Mouse (Mus musculus): Measurements from ENCODE around the gene Dkk2.
"Not testable (repeated sequence)": the region's sequence is repeated elsewhere in the genome, so short reads cannot be mapped to it uniquely, and the experiment has no call there.

Dkk2 gene

GRCm38 (mm10) chr3:132085112-132085822 is at the start of gene Dkk2:
Gene Dkk2, plus strand, starts transcription at chr3:132085292.
- in situ Hi-C loops (cut with MboI) = no loop called here

DNA sequence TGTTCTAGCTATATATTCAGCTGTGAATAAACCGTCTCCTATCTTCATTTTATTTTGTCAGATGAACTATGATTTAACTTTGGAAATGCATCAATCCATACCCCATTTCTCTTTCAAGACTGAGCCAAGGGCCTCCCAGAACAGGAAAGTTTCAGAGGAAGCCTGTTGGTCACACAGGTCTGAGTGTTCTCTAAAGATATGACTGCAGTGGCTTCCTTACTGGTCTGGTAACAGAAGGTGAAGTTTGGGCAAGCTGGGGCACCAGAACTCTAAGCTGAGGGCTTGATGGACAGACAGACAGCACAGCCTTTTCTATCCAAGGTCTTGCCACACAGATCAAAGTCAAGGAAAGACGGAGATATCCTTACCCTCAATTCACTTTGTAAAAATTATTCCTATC is 48.4 kb upstream of the Dkk2 start:
- in situ Hi-C loops (cut with MboI) = no loop called here

DNA sequence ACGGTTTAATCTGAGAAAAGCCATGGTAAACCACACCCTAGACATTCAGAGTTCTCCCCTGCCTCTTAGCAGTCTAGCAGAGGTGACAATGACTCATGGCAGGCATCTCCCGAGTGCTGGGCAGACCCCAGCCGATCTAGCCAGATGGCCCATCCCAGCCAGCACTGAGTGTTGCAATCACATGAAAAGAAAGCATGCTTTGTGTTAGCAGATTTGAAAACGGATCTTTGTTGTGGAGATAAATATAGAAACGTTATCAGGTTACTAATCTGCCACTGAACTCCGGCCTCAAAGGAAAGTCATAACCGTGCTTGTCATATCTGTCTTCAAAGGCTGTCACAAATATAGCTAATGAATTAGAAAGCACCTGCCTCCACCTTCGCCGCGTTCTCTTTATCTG is 47.4 kb upstream of the Dkk2 start:
- in situ Hi-C loops (cut with MboI) = no loop called here

GRCm38 (mm10) chr3:132040066-132040465 is 45.0 kb upstream of the Dkk2 start:
- in situ Hi-C loops (cut with MboI) = no loop called here

DNA sequence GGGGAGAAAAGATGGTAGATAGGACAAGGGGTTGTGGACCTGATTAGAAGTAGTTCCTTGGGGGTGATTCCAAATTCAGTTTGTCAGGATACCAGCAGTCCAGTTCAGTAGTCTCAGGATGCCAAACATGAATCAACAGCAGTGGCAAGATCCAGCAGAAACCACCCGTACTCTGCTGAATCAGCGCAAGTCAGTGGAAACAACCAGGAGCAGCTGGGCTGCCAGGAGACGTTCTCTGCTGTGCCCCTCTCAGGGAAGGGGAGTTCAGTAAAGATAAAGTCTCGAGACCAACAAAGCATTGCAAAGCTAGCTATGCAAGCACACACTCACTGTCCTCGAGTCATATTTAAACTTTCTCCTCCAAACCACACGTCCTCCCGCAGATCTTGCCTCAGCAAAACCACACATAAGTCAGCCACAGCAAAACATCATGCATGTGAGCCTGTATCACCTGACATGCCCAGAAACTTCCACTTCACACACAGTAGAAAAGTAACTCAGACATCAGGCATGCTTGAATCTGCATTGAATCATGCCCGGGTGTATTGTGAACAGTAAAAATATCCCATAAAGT is 34.1 kb upstream of the Dkk2 start:
- in situ Hi-C loops (cut with MboI) = no loop called here

GRCm38 (mm10) chr3:132062816-132063215 is 22.3 kb upstream of the Dkk2 start:
- in situ Hi-C loops (cut with MboI) = not testable (repeated sequence)

DNA sequence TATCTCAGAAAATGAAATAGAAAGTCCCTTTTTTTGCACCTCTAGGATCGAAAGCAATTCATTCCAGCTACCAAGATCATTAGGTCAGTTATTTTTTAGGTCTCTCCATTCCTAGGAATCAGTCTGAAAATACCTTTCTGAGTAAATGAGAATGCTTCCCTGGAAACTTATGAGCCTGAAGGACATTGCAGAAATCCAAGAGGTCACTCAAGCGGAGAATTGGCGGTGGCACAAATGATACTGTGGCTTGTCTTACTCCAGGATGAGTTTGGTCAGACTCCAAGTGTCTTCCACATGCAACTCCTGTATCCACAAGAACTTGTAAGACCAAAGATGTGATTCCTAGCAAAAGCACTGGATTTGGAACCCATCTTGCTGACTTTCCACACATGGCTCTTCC is 21.7 kb upstream of the Dkk2 start:
- in situ Hi-C loops (cut with MboI) = no loop called here

DNA sequence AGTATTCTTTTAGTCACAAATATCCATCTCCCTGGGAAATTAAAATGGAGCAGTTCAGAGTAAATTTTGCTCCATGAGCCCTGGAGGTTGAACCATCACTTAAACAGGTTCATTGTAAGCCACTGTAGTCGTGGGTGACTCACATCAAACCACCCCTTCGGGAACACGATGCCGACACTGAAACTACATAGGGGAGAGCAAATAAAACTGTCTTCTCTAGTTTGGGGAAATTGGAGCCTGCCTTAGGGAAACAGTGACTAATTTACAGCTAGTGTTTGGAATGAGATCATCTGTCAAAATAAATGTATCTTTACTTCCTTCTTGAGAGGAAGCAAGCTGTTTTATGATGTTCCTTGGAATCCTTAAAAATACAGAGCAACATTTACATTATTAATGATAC is 21.1 kb upstream of the Dkk2 start:
- in situ Hi-C loops (cut with MboI) = no loop called here

- in situ Hi-C loops (cut with MboI) = no loop called here
These were observed 20.2 kb upstream of the Dkk2 start for GRCm38 (mm10) chr3:132064920-132065319.

DNA sequence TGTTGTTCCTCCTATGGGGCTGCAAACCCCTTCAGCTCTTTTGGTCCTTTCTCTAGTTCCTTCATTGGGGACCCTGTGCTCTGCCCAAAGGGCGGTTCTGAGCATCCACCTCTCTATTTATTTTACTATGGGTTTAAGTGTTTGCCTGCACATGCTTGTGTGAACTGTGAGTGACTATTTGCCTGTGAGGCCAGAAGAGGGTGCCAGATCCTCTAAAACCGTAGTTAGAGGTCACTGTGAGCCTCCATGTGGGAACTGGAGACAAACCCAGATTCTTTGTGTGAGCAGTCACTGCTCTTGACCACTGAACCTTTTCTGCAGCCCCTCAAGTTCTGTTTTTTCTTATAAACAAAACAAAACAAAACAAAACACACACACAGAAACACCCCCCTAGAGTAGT is 14.1 kb upstream of the Dkk2 start:
- in situ Hi-C loops (cut with MboI) = no loop called here

- in situ Hi-C loops (cut with MboI) = no loop called here
These were observed 1.1 kb upstream of the Dkk2 start for GRCm38 (mm10) chr3:132084018-132084417.

DNA sequence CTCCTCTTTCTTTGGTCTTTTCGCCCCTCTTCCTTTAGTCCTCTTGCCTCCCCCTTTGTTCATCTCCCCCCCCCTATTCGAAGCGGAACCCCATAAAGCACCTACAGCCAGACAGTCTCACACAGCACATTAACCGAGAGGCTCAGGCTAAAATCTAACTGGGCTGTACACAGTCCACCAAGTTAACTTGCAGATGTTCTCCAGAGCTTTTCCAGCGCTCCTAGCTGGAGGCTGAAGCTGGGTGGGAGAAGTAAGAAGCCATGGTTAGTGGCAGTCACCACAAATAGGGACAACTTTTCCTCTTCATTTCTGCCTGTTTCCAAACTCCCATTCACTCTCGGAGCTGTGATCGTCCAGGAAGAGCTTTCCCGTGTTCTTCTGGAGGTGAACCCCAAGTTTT is 412 bp upstream of the Dkk2 start:
- in situ Hi-C loops (cut with MboI) = no loop called here

DNA sequence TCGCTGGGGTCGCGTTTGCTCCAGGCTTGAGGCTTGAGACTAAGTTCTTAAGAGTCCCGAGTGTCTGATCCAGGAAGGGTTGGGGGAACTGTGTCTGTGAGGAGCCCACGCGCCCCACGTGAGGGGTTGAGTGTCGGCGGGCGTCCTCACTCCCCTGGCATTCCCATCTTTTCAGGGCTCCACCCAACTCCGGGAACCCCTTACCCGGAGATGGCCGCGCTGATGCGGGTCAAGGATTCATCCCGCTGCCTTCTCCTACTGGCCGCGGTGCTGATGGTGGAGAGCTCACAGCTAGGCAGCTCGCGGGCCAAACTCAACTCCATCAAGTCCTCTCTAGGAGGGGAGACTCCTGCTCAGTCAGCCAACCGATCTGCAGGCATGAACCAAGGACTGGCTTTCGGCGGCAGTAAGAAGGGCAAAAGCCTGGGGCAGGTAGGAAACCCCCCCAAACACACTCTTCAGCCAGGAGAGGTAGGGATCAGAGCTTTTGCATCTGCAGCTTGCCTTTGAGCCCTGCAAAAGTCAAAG is 795 bp downstream of the Dkk2 start:
- in situ Hi-C loops (cut with MboI) = no loop called here

GRCm38 (mm10) chr3:132086461-132086860 is 1.4 kb downstream of the Dkk2 start:
- in situ Hi-C loops (cut with MboI) = no loop called here

DNA sequence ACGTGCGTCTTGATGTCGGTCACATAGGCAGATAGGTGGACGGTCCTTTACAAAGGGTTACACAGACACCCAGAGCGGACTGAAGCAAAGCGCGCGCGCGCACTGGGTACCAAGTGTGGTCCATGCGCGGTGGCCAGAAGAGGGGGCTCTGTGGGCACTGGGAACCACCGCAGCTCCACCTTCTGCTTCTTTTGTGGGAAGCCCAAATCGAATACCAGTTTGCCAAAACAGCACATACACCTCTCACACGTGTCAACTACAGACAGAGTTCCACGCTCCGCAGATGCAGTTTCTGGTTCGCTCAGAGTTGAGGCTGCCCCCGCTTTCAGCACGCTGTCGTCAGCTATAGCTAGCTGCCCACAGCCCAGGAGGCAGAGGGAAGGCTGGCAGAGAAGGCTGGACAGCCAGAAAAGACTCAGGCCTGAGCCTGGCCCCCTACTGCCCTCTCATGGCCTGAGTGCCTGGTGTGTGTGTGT is 2.0 kb downstream of the Dkk2 start:
- in situ Hi-C loops (cut with MboI) = no loop called here

DNA sequence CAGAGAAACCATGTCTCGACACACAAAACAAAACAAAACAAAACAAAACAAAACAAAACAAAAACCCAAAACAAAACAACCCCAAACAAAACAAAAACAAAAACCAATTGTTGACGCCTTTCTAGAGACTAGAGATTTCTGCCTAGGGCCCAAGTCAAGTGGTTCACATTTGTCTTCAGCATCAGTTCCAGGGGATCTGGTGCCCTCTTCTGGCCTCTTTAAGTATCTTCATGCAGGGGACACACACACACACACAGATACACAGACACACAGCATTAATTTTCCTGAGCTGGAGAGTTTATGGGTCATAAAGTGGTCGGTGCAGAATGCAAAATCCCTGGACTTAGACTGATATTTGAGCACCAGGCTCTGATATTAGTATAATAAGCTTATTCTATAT is 7.9 kb downstream of the Dkk2 start:
- in situ Hi-C loops (cut with MboI) = no loop called here

DNA sequence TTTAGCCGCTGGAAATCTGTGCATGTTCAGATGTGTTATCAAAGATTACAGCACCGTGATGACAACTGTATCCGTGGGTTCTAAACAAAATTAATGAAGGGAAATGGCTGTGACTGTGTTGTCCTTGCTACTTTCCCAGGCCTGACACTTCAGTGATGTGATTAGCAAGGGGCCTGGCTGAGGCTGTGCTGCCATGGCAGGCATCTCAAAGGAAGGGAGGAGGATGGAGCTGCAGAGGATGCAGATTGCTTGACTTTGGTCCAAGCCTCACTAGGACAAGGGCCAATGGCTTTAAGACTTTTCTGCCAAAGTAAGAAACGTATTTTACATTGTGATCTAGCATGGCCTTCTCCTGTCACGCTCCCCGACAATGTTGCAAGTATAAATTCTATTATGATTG is 11.2 kb downstream of the Dkk2 start:
- in situ Hi-C loops (cut with MboI) = no loop called here

DNA sequence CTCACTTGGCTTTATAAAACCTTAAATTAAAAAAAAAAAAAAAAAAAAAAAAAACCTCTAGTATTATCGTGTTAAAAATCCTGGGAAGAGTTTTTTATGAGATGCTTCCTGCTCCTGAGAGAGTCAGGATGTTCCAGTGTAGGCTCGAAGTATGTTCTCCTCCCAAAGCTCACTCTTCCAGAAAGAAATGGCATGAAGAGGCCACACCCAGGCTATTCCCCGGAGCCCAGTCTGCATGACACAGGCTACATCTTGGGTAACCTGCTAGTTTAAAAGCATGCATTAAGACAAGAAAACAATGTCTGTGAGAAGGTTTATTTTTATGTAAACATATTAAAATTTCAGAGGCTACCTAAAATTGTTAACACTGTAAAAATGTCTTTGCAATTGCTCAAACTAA is 15.7 kb downstream of the Dkk2 start:
- in situ Hi-C loops (cut with MboI) = no loop called here

DNA sequence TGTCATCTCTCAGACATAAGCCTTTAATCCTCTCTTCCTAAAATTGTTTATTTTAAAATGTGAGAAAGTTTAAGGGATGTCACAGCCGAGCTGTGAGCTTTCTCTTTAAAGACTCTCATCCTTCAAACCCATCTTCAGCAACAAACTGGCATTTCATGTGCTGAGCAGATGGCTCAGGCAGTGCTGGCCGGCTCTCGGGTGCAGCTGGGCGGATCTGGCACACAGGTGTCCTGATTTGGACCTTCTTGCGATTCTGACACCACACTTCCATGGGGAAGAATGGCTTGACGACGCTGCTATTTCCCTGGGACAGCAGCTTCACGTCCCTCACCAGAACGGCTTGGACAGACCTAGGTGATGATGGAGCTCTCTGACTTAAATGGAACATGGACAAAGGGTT is 17.9 kb downstream of the Dkk2 start:
- in situ Hi-C loops (cut with MboI) = no loop called here

DNA sequence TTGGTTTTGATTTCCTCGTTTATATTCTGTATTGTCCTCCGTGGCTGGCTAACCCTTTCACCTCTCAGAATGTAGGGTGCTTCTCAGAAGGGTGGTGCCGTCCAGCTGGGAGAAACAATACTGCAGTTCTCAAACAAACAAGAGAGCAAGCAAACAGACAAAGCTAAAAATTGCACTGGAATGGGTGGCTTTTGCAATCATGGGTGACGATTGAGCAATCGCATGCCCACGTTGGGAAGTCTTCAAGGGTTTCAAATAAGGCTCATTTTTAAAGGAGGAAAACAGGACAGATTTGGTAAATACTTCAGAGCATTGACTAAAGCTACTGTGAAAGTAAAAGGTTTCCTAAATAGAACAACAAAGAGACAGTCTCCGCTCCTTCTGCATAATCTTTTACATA is 18.4 kb downstream of the Dkk2 start:
- in situ Hi-C loops (cut with MboI) = no loop called here

DNA sequence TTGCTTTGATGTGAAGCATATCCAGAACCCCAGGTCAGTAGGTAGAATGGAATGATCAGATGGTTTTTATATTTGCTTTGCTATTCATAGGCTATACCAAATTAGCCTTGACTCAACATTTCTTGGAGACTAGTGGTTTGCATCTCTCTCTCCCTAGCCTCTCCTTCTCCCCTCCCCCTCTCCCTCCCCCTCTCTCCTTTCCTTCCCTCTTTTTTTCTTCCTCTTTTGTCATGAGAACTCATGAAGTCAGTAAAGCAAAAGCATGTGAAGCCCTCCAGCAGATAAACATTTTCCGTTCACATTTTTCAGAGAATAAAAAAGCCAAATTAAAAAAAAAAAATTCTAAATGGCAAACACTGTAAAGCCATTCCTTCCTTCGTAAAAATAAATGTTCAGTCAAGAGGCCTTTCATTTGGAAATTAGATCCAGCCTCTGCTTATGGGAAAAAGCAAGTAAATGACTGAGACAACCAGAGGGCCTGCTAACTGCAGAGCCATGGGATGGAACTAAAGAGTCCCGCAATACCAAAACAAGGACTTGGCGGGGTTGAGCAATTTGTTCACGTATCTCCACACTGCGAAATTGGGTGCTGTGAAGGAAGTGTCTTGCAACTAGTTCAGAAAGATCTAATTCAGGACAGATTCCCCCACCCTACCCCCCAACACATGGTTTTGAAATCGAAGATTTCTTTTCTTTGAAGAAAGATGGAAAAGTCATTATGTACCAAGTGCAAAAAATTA is 30.9 kb downstream of the Dkk2 start:
- in situ Hi-C loops (cut with MboI) = no loop called here

DNA sequence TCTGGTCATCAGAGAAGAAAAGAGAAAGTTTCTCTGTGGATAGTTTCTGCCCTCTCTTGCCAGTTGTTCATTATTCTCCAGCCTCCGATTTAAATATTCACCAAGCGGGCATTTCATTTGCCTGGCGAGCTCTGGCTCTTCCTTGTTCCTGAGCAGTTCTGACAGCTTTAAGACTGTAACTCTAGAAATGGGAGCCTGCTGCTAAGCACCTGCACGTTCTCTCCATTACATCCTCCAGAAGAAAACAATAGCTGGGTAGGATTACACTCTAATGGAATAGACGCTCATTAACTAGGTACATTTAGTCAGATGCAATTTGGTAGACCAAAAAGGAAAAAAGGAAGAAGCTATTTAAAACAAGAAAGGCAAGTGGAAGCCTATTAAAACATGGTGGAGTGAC is 36.3 kb downstream of the Dkk2 start:
- in situ Hi-C loops (cut with MboI) = no loop called here

GRCm38 (mm10) chr3:132122581-132122980 is 37.5 kb downstream of the Dkk2 start:
- in situ Hi-C loops (cut with MboI) = no loop called here

All from mature B cell (primary cell).